Mouse (Mus musculus): Measurements from ENCODE around the gene Fut2.

DNA sequence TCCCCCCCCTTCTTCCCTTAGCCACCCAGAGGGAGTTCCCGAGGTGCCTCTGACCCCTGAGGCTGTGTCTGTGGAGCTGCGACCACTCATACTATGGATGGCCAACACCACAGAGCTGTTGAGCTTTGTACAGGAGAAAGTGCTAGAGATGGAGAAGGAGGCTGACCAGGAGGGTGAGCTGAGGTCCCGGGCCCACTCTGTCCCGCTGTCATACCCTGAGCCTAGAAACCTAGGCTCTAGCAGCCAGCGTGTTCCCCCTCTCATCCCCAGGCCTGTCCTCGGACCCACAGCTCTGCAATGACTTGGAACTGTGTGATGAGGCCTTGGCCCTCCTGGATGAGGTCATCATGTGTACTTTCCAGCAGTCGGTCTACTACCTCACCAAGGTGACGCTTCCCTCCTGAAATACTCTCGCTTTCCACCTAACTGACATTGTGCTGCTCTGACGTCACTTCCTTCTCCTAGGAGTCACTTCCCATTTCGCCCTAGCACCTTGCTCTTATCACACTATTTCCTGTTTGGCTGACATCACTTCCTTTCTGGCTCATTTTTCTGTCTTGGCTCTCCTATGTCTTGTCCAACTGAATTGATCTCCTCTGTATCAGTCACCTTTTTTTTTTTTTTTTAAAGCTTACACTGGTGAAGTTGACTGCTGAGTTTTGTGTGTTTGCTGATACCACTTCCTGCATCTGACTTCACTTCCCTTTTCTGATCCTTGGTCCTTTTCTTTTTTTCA lies 31.1 kb downstream of the Fut2 start:
- TF ChIP-seq CTCF (IDR thresholded peaks at IDR 0.05; ENCODE audit: low read depth) (no peak), EP300 (IDR thresholded peaks at IDR 0.05; ENCODE audit: low read depth) (no peak)

Measured in liver, postnatal 0 days (tissue).